Mouse (Mus musculus) heart, embryonic 11.5 days (tissue): ENCODE measurements around the gene Chchd6. TPM values are rescaled to one million over a fixed set of nuclear protein-coding genes. Genes with fewer than 3 reads are reported as not detected.

ENCODE experiments used
- ATAC-seq: fragments of 200-750 bp; cut with Nextera tagmentation; replicated peaks from 2 replicates; pipeline ENCODE4 v1.8.0; 2017; ENCODE audit warnings: moderate library complexity; ENCODE audit not compliant: insufficient number of reproducible peaks, low FRiP score, low TSS enrichment
- H3K27ac ChIP-seq: fragments of 300-500 bp; sonication (generic); 2 replicates; pipeline ENCODE4 v1.5.1; 2014; ENCODE audit warnings: mild to moderate bottlenecking, low read depth, low read length
- H3K27me3 ChIP-seq: fragments of 300-500 bp; sonication (generic); 2 replicates; pipeline ENCODE4 v1.6.1; 2014; ENCODE audit warnings: mild to moderate bottlenecking, low read length, mixed read lengths; ENCODE audit not compliant: control insufficient read depth, insufficient read depth
- H3K36me3 ChIP-seq: fragments of 300-500 bp; sonication (generic); 2 replicates; pipeline ENCODE4 v1.6.1; 2014; ENCODE audit warnings: mild to moderate bottlenecking, low read length, moderate library complexity, mixed read lengths; ENCODE audit not compliant: control insufficient read depth, insufficient read depth
- H3K4me1 ChIP-seq: fragments of 300-500 bp; sonication (generic); 2 replicates; pipeline ENCODE4 v1.6.1; 2014; ENCODE audit warnings: low read length; ENCODE audit not compliant: control insufficient read depth, insufficient read depth
- H3K4me2 ChIP-seq: fragments of 300-500 bp; sonication (generic); 2 replicates; pipeline ENCODE4 v1.6.1; 2014; ENCODE audit warnings: mild to moderate bottlenecking, moderate library complexity
- H3K4me3 ChIP-seq: fragments of 300-500 bp; sonication (generic); 2 replicates; pipeline ENCODE4 v1.5.1; 2014; ENCODE audit warnings: low read depth, low read length
- H3K9ac ChIP-seq: fragments of 300-500 bp; sonication (generic); 2 replicates; pipeline ENCODE4 v1.6.1; 2014; ENCODE audit warnings: mild to moderate bottlenecking, low read depth, low read length, moderate library complexity
- H3K9me3 ChIP-seq: fragments of 300-500 bp; sonication (generic); replicated peaks from 2 replicates; pipeline ENCODE4 v1.6.1; 2016; ENCODE audit warnings: low read length; ENCODE audit not compliant: control insufficient read depth
- WGBS: fragments of 180-500 bp; shearing (Covaris S2); extraction: QIAGEN DNeasy Blood & Tissue Kit; methylation state at CpG from one replicate; pipeline ENCODE4 v1.1.7; 2014; ENCODE audit not compliant: insufficient replicate concordance; 5-methylcytosine and 5-hydroxymethylcytosine counted together
- polyA plus RNA-seq: library from polyadenylated mRNA; unstranded; fragments of >200 nt; fragmentation: Nextera tagmentation; extraction: Ambion mirVana; gene quantifications from 2 replicates; pipeline ENCODE4 v1.2.1, GENCODE M21; 2014

The Chchd6 gene
- polyA plus RNA-seq, 1 experiment from 2014 or later, result 45.5 TPM

GRCm38 (mm10) chr6:89354726-89355125, 240.7 kb downstream of the Chchd6 start:
- 86% methylated on average over 12 of the region's 12 CpGs for WGBS
- Histone ChIP-seq H3K27me3 (no peaks in the 10 kb centered on the region), H3K4me1 (peaks cover 52% of the 10 kb centered on the region), H3K9ac (no peak overlapping the region), H3K4me3 (no peak overlapping the region), H3K27ac (no peak overlapping the region), H3K36me3 (peaks cover 8% of the 10 kb centered on the region), H3K4me2 (no peak overlapping the region), H3K9me3 (no peaks in the 10 kb centered on the region)
- ATAC-seq, result no peak

GRCm38 (mm10) chr6:89354076-89354475, 241.4 kb downstream of the Chchd6 start:
- Histone ChIP-seq H3K27ac (no peak overlapping the region), H3K9me3 (no peaks in the 10 kb centered on the region), H3K4me2 (no peak overlapping the region), H3K9ac (0 out of 2 replicates have a peak overlapping the region, but pooled peaks have one; percentile 18), H3K4me1 (peaks cover 55% of the 10 kb centered on the region), H3K36me3 (peaks cover 8% of the 10 kb centered on the region), H3K27me3 (no peaks in the 10 kb centered on the region), H3K4me3 (no peak overlapping the region)
- ATAC-seq, result no peak
- 71% methylated on average over 5 of the region's 5 CpGs for WGBS

GRCm38 (mm10) chr6:89353101-89353500, 242.4 kb downstream of the Chchd6 start:
- 78% methylated on average over 8 of the region's 8 CpGs for WGBS
- H3K9ac ChIP-seq, result no peak overlapping the region
- peaks cover 52% of the 10 kb centered on the region for H3K4me1 ChIP-seq
- H3K27ac ChIP-seq, result no peak overlapping the region
- ATAC-seq, result no peak
- no peak overlapping the region for H3K4me3 ChIP-seq
- peaks cover 8% of the 10 kb centered on the region for H3K36me3 ChIP-seq
- H3K9me3 ChIP-seq, result no peaks in the 10 kb centered on the region
- no peaks in the 10 kb centered on the region for H3K27me3 ChIP-seq
- H3K4me2 ChIP-seq, result no peak overlapping the region

- ATAC-seq, result no peak; the same call in 1 of the 2 replicates
- H3K27ac ChIP-seq, result peak overlapping the region; percentile 59
- H3K4me2 ChIP-seq, result no peak overlapping the region
- 0 out of 2 replicates have a peak overlapping the region, but pooled peaks have one; percentile 43 for H3K9ac ChIP-seq
- no peaks in the 10 kb centered on the region for H3K27me3 ChIP-seq
- peaks cover 4% of the 10 kb centered on the region; the same call in 1 of the 2 replicates for H3K36me3 ChIP-seq
- WGBS, result 40% methylated on average over 5 of the region's 5 CpGs
- no peak overlapping the region for H3K4me3 ChIP-seq
- no peaks in the 10 kb centered on the region for H3K9me3 ChIP-seq
- peaks cover 52% of the 10 kb centered on the region for H3K4me1 ChIP-seq
These were observed 243.9 kb downstream of the Chchd6 start for GRCm38 (mm10) chr6:89351441-89352137.

- Histone ChIP-seq H3K4me2 (no peak overlapping the region), H3K27me3 (no peaks in the 10 kb centered on the region), H3K9ac (no peak overlapping the region), H3K4me3 (no peak overlapping the region), H3K36me3 (peaks cover 2% of the 10 kb centered on the region; the same call in 1 of the 2 replicates), H3K9me3 (no peaks in the 10 kb centered on the region), H3K27ac (peak overlapping the region; percentile 66), H3K4me1 (peaks cover 59% of the 10 kb centered on the region)
- WGBS, result 87% methylated on average over 2 of the region's 2 CpGs
- no peak for ATAC-seq
These were observed 244.9 kb downstream of the Chchd6 start for GRCm38 (mm10) chr6:89350520-89350919.

- H3K4me1 ChIP-seq, result peaks cover 64% of the 10 kb centered on the region
- 32% methylated on average over 1 of the region's 1 CpGs for WGBS
These were observed 245.4 kb downstream of the Chchd6 start for GRCm38 (mm10) chr6:89350037-89350515.

GRCm38 (mm10) chr6:89348363-89348762, 247.1 kb downstream of the Chchd6 start:
- Histone ChIP-seq H3K4me1 (peaks cover 58% of the 10 kb centered on the region), H3K9me3 (no peaks in the 10 kb centered on the region), H3K4me3 (no peak overlapping the region), H3K36me3 (0 out of 2 replicates have a peak, but pooled peaks cover 2% of the 10 kb centered on the region), H3K4me2 (no peak overlapping the region), H3K27me3 (no peaks in the 10 kb centered on the region), H3K9ac (no peak overlapping the region), H3K27ac (no peak overlapping the region)
- 84% methylated on average over 9 of the region's 9 CpGs for WGBS
- ATAC-seq, result no peak

More at GRCm38 (mm10) chr6:89350037-89350515, 245.4 kb downstream of the Chchd6 start:
- H3K4me2 ChIP-seq, result no peak overlapping the region
- ATAC-seq, result no peak
- H3K36me3 ChIP-seq, result peaks cover 2% of the 10 kb centered on the region; the same call in 1 of the 2 replicates
- H3K9ac ChIP-seq, result no peak overlapping the region
- no peak overlapping the region for H3K4me3 ChIP-seq
- no peaks in the 10 kb centered on the region for H3K27me3 ChIP-seq
- H3K9me3 ChIP-seq, result no peaks in the 10 kb centered on the region
- peak overlapping the region; percentile 66 for H3K27ac ChIP-seq

- Histone ChIP-seq H3K27me3 (no peaks in the 10 kb centered on the region), H3K27ac (no peak overlapping the region), H3K9ac (no peak overlapping the region), H3K36me3 (0 out of 2 replicates have a peak, but pooled peaks cover 3% of the 10 kb centered on the region), H3K9me3 (no peaks in the 10 kb centered on the region), H3K4me2 (no peak overlapping the region), H3K4me3 (no peak overlapping the region), H3K4me1 (peaks cover 55% of the 10 kb centered on the region)
- ATAC-seq, result no peak
- 81% methylated on average over 1 of the region's 1 CpGs for whole genome bisulfite sequencing
These were observed 247.7 kb downstream of the Chchd6 start for GRCm38 (mm10) chr6:89347792-89348191.
